Mouse (Mus musculus): ENCODE results near the gene Rpl27. TPM values are rescaled to one million over a fixed set of nuclear protein-coding genes. Genes with fewer than 3 reads are reported as not detected.
A peak's percentile ranks its signal among the peaks of the same experiment; 100 is the strongest.
"Not testable (repeated sequence)": the region's sequence is repeated elsewhere in the genome, so short reads cannot be mapped to it uniquely, and the experiment has no call there.

Gene Rpl27
- polyA plus RNA-seq, 1 experiment = 386 TPM

GRCm38 (mm10) chr11:101469155-101469554 lies 27.1 kb downstream of the Rpl27 start:
- H3K27ac ChIP-seq (replicated peaks; ENCODE audit: low read depth, low read length) = no peak overlapping the region
- no peaks in the 10 kb centered on the region for H3K4me1 ChIP-seq (ENCODE audit: control insufficient read depth, insufficient read depth, insufficient read length, low read length)
- H3K4me3 ChIP-seq (ENCODE audit: insufficient read depth, low read depth, low read length) = peak overlapping the region; percentile 65; the same call in 1 of the 2 replicates

- Histone ChIP-seq H3K27ac (replicated peaks; ENCODE audit: low read depth, low read length) (no peak overlapping the region), H3K4me3 (ENCODE audit: insufficient read depth, low read depth, low read length) (no peak overlapping the region), H3K4me1 (ENCODE audit: control insufficient read depth, insufficient read depth, insufficient read length, low read length) (no peaks in the 10 kb centered on the region)
Observed at GRCm38 (mm10) chr11:101470206-101470605, 28.1 kb downstream of the Rpl27 start.

- no peak overlapping the region for H3K4me3 ChIP-seq (ENCODE audit: insufficient read depth, low read depth, low read length)
- no peak overlapping the region for H3K27ac ChIP-seq (replicated peaks; ENCODE audit: low read depth, low read length)
- H3K4me1 ChIP-seq (ENCODE audit: control insufficient read depth, insufficient read depth, insufficient read length, low read length) = no peaks in the 10 kb centered on the region
Observed at GRCm38 (mm10) chr11:101471926-101472325, 29.8 kb downstream of the Rpl27 start.

GRCm38 (mm10) chr11:101472336-101472735 lies 30.2 kb downstream of the Rpl27 start:
- H3K4me1 ChIP-seq (ENCODE audit: control insufficient read depth, insufficient read depth, insufficient read length, low read length) = no peaks in the 10 kb centered on the region
- H3K27ac ChIP-seq (replicated peaks; ENCODE audit: low read depth, low read length) = no peak overlapping the region
- H3K4me3 ChIP-seq (ENCODE audit: insufficient read depth, low read depth, low read length) = no peak overlapping the region

- not testable (repeated sequence) for H3K4me1 ChIP-seq (ENCODE audit: control insufficient read depth, insufficient read depth, insufficient read length, low read length); H3K27ac ChIP-seq (replicated peaks; ENCODE audit: low read depth, low read length); H3K4me3 ChIP-seq (ENCODE audit: insufficient read depth, low read depth, low read length)
Observed at GRCm38 (mm10) chr11:101473686-101474085, 31.6 kb downstream of the Rpl27 start.

GRCm38 (mm10) chr11:101474298-101474697 lies 32.2 kb downstream of the Rpl27 start:
- Histone ChIP-seq H3K4me1 (ENCODE audit: control insufficient read depth, insufficient read depth, insufficient read length, low read length) (no peaks in the 10 kb centered on the region), H3K27ac (replicated peaks; ENCODE audit: low read depth, low read length) (no peak overlapping the region), H3K4me3 (ENCODE audit: insufficient read depth, low read depth, low read length) (no peak overlapping the region)

GRCm38 (mm10) chr11:101476361-101476760 lies 34.3 kb downstream of the Rpl27 start:
- not testable (repeated sequence) for H3K4me1 ChIP-seq (ENCODE audit: control insufficient read depth, insufficient read depth, insufficient read length, low read length)

GRCm38 (mm10) chr11:101477194-101477551 lies 35.1 kb downstream of the Rpl27 start:
- Histone ChIP-seq H3K27ac (replicated peaks; ENCODE audit: low read depth, low read length) (no peak overlapping the region), H3K4me3 (ENCODE audit: insufficient read depth, low read depth, low read length) (no peak overlapping the region), H3K4me1 (ENCODE audit: control insufficient read depth, insufficient read depth, insufficient read length, low read length) (no peaks in the 10 kb centered on the region)

More at GRCm38 (mm10) chr11:101476361-101476760, 34.3 kb downstream of the Rpl27 start:
- not testable (repeated sequence) for H3K4me3 ChIP-seq (ENCODE audit: insufficient read depth, low read depth, low read length); H3K27ac ChIP-seq (replicated peaks; ENCODE audit: low read depth, low read length)

- no peak overlapping the region for H3K4me3 ChIP-seq (ENCODE audit: insufficient read depth, low read depth, low read length)
- no peaks in the 10 kb centered on the region for H3K4me1 ChIP-seq (ENCODE audit: control insufficient read depth, insufficient read depth, insufficient read length, low read length)
- no peak overlapping the region for H3K27ac ChIP-seq (replicated peaks; ENCODE audit: low read depth, low read length)
Observed at GRCm38 (mm10) chr11:101477552-101478211, 35.6 kb downstream of the Rpl27 start.

- no peak overlapping the region for H3K27ac ChIP-seq (replicated peaks; ENCODE audit: low read depth, low read length)
- H3K4me3 ChIP-seq (ENCODE audit: insufficient read depth, low read depth, low read length) = no peak overlapping the region
- H3K4me1 ChIP-seq (ENCODE audit: control insufficient read depth, insufficient read depth, insufficient read length, low read length) = no peaks in the 10 kb centered on the region
Observed at GRCm38 (mm10) chr11:101479171-101479635, 37.1 kb downstream of the Rpl27 start.

GRCm38 (mm10) chr11:101480912-101481311 lies 38.8 kb downstream of the Rpl27 start:
- Histone ChIP-seq H3K27ac (replicated peaks; ENCODE audit: low read depth, low read length) (no peak overlapping the region), H3K4me1 (ENCODE audit: control insufficient read depth, insufficient read depth, insufficient read length, low read length) (no peaks in the 10 kb centered on the region), H3K4me3 (ENCODE audit: insufficient read depth, low read depth, low read length) (no peak overlapping the region)

- no peaks in the 10 kb centered on the region for H3K4me1 ChIP-seq (ENCODE audit: control insufficient read depth, insufficient read depth, insufficient read length, low read length)
- H3K4me3 ChIP-seq (ENCODE audit: insufficient read depth, low read depth, low read length) = no peak overlapping the region
- no peak overlapping the region for H3K27ac ChIP-seq (replicated peaks; ENCODE audit: low read depth, low read length)
Observed at GRCm38 (mm10) chr11:101483804-101484203, 41.7 kb downstream of the Rpl27 start.

- Histone ChIP-seq H3K4me3 (ENCODE audit: insufficient read depth, low read depth, low read length) (no peak overlapping the region), H3K27ac (replicated peaks; ENCODE audit: low read depth, low read length) (no peak overlapping the region), H3K4me1 (ENCODE audit: control insufficient read depth, insufficient read depth, insufficient read length, low read length) (no peaks in the 10 kb centered on the region)
Observed at GRCm38 (mm10) chr11:101484245-101484644, 42.1 kb downstream of the Rpl27 start.

GRCm38 (mm10) chr11:101484814-101485213 lies 42.7 kb downstream of the Rpl27 start:
- H3K4me1 ChIP-seq (ENCODE audit: control insufficient read depth, insufficient read depth, insufficient read length, low read length) = no peaks in the 10 kb centered on the region
- no peak overlapping the region for H3K4me3 ChIP-seq (ENCODE audit: insufficient read depth, low read depth, low read length)
- no peak overlapping the region for H3K27ac ChIP-seq (replicated peaks; ENCODE audit: low read depth, low read length)

- Histone ChIP-seq H3K4me3 (ENCODE audit: insufficient read depth, low read depth, low read length) (no peak overlapping the region), H3K4me1 (ENCODE audit: control insufficient read depth, insufficient read depth, insufficient read length, low read length) (no peaks in the 10 kb centered on the region), H3K27ac (replicated peaks; ENCODE audit: low read depth, low read length) (no peak overlapping the region)
Observed at GRCm38 (mm10) chr11:101485509-101486028, 43.5 kb downstream of the Rpl27 start.

GRCm38 (mm10) chr11:101486126-101486525 lies 44.0 kb downstream of the Rpl27 start:
- Histone ChIP-seq H3K4me1 (ENCODE audit: control insufficient read depth, insufficient read depth, insufficient read length, low read length) (no peaks in the 10 kb centered on the region), H3K4me3 (ENCODE audit: insufficient read depth, low read depth, low read length) (no peak overlapping the region), H3K27ac (replicated peaks; ENCODE audit: low read depth, low read length) (no peak overlapping the region)
